Mouse (Mus musculus) frontal cortex, postnatal 14 days (tissue): Measurements from ENCODE around the gene D10Jhu81e.
A peak's percentile ranks its signal among the peaks of the same experiment; 100 is the strongest.
"Not testable (repeated sequence)": the region's sequence is repeated elsewhere in the genome, so short reads cannot be mapped to it uniquely, and the experiment has no call there.

Experiments
- DNase-seq, 2 experiments: peaks; one replicate each; pipeline ENCODE4 v3.0.0; 2022; ENCODE audit warnings: low spot score in 2 of 2

D10Jhu81e gene

DNA sequence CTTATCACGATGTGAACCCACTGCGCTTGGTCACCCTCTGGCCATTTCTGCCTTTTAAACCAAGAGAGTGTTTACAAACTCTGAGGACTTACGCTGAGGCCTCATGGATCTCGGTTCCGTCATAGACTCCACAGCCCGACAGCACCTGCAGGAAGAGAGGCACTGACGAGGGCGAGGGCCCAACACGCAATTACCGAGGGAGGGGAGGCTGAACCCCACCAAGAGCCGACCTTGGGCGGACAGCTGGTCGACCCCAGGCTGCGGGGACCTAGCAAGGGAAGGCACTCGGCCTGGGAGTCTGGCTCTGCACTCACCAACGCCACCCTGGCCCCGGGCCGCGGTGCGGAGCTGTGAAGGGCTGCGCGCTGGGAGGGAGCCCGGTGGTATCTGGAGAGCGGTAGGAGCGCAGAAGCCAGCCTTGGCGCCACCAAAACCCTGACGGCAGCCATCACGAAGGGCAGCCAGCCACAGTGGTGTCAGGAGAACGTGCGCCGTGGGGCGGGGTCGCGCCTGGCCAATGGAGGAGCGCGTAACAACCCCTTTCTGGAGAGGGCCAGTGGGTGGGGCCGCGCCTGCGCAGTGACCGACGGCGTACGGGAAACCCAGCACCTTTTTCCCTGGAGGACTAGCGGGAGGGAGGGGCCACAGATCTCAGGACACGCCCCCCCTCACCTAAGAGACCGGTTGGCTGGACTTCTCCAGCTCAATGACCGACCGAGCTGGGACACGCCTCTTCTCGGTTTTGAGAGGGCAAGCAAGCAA lies at the start of gene D10Jhu81e:
Gene D10Jhu81e (minus strand): TSS at position 502 of the 762 bp plus-strand sequence.
- DNase-seq, result peak; percentile 98 to 99

DNA sequence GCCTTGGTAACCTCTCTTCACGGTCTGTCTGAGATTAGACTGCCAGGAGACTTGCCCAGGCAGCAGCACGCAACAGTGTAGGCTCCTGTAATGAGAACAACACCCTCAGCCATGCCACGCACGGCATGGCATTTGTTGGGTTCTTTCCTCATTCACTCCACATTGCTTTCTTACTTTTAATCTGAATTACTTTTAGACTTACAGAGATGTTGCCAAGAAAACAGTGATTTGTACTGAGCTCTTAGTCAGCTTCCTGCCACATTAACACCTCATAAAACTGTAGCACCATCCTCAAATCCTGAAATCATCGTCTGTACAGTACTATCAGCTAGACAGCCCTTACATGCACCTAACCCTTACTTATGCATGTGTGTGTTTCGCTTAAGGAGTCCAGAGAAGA lies 49.0 kb upstream of the D10Jhu81e start:
- no peak for DNase-seq

DNA sequence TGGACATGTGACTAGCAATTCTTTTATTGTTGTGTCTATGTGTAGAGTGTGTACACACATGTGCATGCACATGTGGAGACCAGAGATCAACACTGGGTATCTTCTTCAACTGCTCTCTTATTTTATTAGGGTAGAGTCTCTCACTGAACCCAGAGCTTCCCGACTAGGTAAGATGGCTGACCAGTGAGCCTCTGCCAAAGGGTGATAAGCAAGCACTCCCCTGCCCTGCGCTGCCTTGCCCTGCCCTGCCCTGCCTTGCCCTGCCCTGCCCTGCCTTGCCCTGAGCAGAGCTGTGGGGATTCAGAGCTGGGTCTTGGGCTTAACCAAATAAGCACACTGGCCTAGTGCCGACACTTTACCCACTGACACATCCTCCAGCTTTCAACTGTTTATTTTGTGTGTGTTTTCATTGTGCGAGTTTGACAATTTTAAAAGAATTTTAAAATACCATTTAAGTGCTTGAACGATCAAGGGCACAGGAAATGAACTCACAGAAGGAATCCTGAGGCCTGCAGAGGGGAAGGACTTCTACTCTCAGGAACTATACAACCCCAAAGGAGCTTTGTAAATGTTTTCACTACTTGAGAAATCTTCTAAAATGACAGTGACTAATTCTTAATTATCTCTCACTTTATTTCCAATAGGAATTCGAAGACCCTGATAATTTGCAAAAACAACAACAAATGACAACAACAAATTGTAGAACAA lies 46.9 kb upstream of the D10Jhu81e start:
- DNase-seq, result no peak

DNA sequence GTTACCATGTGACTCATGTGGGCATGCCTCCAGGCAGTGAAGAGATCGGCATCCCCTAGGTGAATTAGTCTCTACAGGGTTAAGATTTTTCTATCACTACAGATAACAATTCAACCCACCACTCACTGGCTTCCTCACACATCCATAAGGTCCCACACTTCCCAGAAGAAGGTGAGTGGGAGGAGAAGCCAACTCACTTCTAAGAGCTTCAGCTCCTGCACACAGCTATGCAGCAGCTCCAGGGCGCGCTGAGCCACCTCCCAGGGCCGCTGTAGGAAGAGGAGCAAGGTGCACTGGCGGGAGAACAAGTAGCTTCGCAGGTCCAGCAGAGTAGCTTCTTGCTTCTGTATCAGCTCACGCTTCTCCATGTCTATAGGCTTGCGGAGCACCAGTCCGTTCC lies 44.8 kb upstream of the D10Jhu81e start:
- DNase-seq, result no peak

DNA sequence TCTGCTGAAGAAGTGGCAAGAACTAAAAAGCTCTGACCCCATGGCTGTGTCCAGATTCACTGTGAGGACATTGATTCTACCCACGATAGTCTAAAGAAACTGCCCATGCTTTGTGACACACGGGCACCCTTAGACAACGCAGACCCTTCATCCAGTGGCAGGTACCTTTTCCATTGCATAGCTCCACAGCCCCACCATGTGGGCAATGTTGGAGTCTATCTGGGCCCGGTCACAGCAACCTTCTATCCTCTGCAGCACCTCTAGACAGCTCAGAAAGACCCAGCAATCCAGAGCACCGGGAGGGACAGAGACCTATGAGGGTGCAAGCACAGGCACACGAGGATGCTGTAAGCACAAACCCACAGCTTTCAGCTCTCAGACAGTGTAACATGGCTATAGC lies 41.7 kb upstream of the D10Jhu81e start:
- DNase-seq, result no peak

DNA sequence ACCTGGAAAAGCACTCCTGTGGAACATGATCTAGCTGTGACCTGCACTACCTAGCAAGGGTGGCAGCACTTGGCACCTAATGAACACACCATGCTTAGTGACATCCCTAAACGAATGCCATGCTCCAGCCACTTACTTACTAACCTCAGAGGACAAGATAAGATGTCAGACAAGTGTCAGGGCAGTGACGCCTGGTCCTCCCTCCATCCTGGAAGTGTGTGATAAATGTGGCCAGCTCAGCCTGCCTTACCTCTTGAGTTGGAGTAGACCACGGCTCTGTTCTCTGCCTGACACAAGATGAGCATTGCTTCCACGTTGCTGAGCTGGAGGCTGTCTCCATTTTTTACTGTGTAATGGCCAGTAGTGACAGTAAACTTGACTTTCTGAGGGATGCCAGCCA lies 31.6 kb upstream of the D10Jhu81e start:
- DNase-seq, result no peak

DNA sequence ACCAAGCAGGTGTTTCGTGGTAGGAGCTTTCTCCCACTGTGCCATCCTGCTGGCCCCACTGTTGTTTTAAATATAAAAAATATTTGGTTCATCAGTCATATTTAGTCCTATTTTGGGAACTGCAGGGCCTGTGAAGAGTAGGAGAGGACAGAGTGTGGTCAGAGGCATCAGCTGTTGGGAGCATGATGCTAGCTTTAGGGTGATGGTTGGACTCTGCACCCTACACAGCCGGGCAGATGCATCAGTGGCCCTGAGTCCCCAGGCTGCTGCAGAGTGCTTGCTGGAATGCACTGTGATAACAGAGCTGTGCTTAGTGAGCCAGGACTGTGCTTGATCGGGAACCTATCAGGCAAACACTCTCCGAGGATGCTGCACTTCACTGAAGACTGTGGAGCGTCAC lies 23.4 kb upstream of the D10Jhu81e start:
- DNase-seq, result no peak

DNA sequence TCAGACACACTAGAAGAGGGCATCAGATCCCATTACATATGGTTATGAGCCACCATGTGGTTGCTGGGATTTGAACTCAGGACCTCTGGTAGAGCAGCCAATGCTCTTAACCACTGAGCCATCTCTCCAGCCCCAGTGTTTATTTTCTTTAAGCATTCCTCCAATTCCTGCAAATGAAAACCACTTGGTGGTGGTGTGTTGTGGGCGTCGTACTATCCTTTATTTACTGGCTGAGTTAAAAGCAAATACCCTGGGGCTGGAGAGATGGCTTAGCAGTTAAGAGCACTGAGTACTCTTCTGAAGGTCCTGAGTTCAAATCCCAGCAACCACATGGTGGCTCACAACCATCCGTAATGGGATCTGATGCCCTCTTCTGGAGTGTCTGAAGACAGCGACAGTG lies 16.5 kb upstream of the D10Jhu81e start:
- DNase-seq, result not testable (repeated sequence)

DNA sequence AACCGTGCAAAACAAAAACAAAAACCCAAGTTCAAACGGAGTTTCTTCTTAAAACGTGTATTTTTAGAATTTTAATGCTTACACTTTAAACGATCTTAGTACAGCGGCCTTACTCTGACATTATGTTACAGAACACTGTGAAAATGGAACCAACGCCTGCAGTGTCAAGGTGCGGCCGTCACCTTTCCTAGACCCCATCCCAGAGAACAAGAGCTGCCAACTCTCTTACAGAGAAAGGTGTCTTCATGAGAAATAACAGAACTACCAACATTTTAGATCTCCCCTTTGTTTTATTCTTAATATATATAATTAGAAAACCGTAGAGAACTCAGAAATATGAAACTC lies 15.8 kb upstream of the D10Jhu81e start:
- no peak for DNase-seq

DNA sequence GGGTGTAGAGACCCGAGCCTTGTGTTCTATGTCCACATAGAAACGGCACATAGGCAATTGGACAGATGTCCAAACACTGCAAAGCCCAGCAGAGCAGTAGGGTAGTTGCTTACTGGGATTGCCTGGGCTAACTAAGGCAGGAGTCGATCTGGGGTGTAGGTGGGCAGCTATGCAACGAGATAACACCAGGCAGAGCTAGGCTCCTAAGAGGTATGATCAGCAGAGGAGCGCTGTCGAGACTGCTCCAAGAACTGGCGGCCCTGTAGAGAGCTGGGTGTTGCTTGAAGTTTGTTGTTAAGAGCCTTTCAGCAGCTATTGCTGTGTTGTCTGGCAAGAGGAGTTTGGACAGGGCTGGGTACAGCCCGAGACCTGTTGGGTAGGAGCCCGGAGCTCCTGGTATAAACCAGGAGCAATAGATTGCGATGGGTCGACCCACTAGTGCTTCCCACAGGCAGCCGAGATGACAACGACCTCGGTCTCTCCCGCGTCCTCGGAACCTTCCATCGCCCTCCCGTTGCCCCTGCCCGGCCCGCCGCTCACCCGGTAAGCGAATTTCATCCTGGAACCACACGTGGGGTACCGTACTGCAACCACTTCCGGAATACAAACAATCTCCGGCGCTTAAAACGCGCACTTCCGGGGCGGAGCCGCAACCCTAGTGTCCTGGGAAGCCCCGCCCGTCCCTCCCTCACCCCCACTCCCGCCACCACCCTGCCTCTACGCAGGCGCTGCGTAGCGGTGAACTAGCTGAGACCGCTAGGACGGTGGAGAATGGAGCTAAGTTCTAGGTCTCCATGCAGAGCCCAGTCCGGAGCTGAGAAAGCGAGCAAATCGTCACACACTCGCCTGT lies 15.2 kb upstream of the D10Jhu81e start, which contains the start of gene Pwp2:
Gene Pwp2 (minus strand): TSS at position 619 of the 850 bp plus-strand sequence.
- DNase-seq, result peak; percentile 79

DNA sequence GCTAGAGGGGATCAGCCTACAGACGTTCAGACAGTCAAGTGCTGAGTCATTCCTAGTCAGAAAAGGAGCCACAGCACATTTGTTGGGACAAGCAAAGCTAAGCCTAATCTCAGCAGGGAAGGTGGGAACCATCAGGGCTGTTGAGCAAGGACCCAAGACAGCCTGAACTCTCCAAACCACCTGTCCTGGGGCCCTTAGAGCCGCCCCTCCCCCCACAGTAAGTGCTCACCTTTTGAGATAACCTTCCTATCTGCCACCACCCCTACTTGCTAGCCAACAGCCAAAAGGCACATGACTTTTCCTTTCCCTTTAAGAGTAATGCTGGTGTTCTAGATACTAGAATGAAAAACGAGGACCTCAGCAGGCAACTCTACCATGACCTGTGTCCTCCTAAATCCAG lies 14.0 kb upstream of the D10Jhu81e start:
- DNase-seq, result no peak

DNA sequence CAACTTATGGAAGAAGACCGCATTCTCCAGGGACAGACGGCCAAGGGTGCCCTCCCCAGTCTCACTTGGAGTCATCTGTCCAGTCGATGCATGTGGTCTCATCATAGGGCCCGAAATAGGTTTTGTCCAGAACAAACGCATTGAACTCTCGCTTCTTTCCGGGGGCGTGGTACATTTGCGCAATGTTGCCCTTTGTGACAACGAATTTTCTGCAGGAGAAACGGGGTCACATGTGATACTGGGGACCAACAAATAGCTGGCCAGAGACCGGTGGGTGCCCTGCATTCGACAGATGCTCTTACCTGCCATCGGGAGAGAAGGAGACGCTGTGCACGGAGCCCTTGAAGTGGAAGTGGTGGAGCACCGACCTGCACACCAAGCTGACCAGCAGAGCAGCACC lies 12.7 kb upstream of the D10Jhu81e start:
- no peak for DNase-seq

DNA sequence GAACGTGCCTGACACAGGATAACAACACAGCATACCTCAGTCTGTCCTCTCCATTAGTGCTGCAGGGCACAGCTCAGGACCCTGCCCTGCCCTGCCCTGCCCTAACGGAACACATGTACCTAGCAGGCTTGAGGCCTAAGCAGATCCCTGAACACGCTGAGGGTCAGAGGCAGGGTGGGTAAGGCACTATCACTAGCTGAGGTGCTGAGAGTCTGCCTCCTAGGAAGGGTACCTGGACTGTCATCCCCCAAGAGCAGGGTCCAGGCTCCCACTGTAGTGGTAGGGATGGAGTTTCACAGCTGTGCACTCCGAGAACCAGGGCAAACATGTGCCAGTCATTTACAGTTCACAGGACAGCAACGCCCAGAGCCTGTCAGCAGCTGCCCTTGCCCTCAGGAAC lies 4.9 kb upstream of the D10Jhu81e start:
- no peak for DNase-seq

DNA sequence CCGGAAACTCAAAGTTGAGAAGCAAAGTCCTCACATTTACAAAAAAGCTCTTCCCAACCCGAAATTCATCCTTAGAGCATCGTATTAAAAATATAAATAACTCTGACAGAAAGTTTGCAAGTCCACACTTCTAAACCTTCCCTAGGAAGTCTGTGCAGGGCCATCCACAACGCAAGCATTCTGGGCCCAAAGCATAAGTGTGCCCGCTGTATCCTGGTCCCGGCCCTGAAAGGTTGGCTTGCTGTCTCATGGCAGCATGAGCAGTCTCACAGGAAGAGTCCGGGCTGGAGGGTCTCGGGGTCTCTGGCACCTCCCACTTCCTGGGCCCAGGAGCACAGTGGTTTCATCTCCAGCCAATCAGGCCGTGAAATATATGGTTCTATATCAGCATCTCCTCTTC lies 2.0 kb upstream of the D10Jhu81e start:
- no peak for DNase-seq

DNA sequence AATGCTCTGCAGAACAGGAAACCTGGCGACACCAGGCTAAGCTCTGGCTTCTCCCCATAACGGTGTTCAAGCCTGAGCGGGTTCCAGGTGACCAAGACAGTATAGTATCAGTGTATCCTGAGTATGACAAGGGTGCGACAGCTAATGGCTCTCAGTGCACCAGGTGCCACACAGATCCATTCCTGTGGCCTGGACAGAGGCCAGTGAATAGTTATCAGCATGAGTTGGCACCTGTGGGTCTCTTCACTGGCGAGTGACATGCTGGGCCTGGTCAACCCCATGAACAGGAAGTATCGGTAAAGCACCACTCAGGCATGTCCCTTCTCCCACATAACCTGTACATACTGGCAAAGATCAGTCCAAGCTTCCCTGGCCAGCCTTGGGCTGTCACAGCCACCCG lies 1.5 kb upstream of the D10Jhu81e start:
- no peak for DNase-seq

DNA sequence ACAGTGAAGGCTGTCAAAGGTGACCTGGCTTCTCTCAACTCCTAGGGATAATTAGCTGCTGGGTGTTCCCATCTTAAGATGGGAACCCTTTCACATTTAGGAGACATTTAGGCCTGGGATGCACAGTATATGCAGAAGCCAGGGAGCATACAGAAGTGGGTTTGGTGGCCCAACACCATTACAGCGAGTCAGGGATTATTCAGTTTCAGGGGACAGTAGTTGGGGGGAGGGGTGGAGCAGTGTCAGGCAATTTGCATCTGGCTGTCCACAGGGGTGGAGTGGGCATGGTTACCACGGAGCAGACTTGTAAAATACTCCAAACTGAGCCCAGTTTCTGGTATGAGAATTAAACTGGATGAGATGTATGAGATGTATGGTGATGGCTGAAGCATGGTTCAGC lies 863 bp upstream of the D10Jhu81e start:
- no peak for DNase-seq

DNA sequence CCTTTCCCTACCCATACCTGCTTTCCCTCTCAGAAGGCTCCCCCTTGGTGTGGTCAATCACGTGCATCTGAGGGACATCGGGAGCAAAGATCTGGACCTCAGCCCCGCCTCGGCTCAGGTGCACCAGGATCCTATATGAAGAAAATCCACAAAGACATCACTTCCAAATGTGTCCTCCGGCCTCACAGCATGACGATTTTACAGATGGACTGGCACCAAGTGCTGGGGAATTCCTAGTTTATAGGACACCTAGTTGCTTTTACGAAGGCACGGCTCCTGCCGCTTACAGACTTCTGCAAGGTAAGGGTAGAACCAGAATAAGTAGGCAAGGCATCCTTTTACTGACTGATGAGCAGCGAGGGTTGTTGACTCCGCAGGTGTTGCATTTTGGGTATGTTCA lies 790 bp downstream of the D10Jhu81e start:
- DNase-seq, result no peak

DNA sequence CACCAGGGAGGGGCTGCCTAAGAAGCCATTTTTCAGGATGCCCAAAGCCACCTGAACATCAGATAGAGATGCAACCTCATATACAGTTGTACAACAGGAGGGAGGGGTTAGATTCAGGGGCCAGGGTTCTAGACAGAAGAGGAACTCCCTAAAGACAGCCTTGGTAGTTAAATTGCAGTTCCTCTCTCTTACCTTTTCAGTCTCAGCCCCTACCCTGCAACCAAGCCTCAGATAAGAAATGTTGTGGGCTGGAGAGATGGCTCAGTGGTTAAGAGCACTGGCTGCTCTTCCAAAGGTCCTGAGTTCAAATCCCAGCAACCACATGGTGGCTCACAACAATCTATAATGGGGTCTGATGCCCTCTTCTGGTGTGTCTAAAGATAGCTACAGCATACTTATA lies 1.8 kb downstream of the D10Jhu81e start:
- DNase-seq, result no peak

DNA sequence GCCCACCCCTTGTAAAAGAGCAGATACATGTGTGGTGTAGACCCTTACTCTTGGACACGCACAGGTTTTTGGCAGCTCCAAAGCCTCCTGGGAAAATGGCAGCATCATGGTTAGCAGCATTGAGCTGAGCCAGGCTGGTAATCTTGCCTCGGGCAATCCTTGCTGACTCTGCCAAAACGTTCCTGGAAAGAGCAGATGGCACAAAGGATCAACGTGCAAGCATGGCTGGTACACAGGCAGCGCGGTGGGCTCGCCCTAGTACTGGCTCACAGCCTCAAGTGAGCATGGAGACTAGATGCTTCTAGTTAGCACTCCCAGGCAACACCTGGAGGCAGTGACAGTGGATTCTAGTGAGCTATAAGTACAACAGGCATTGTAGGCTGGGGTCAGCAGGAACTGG lies 2.2 kb downstream of the D10Jhu81e start:
- DNase-seq, result no peak

DNA sequence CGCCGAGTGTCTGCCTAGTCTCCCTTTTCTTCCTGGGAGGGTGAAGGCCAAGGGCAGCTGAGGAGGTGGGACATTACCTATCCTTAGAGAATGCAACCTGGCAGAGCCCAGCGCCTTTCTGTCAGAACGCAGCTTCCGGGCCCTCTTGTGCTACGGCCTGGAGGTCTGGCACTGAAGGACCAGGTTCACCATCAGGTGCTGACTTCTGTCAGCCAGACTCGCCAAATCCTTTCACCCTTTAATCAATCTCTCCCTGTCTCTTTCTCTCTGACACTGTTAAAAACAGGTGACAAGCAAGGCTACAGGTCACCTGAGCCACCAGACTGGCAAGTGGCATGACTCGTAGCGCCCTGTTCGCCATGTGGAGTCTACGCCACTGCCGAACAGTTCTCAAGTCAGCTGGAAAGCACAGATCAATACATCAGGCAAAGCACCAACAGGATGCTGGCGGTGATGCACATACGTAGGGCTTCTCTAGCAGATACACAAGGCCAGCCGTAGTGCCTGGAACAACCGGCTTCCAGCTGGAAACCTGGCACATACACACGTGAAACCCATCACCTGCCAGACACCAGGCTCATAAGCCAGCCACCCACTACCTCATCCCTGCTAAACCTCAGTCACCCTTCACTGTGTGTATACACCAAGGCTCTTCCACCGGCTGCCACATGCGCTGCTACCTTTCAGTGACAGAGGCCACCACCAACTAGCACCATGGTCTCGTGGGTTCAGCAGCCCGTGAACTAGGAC lies 4.2 kb downstream of the D10Jhu81e start:
- DNase-seq, result no peak

DNA sequence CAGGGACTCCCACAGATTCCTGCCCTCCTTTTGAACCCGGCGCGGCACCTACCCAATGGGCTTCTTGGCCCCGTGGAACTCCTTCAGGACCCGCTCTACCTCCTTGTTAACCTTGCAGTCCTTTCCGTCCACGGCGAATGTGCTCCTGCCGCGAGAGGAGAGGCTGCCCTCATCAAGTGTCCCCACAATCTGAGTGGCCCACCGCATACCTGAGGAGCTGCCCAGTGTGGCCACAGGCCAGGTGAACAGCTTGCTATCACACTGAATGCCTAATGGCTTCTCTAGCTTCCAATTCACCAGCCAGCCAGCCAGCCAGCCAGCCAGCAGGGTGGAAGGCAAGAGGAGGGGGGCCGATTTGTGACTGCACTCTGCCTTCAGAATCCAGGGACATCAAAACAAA lies 4.8 kb downstream of the D10Jhu81e start:
- DNase-seq, result no peak

DNA sequence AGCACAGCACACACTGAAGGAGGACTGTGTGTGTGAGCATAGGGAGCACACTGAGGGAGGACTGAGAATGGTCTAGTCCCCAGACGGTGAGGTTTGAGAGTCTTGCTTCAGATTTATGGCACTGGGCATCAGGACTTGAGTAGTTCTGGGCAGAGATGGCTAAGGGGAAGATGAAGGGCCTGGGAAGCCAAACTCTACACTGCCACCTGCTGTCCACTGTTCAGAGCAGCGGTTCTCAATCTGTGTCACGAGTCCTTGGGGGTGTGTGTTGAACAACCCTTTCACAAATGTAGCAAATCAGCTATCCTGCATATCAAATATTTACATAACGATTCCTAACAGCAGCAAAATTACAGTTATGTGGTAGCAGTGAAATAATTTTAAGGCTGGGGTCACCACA lies 5.7 kb downstream of the D10Jhu81e start:
- DNase-seq, result no peak
